Mouse (Mus musculus) small intestine, adult 2 months (tissue): ENCODE data around the gene Enoph1. TPM values are rescaled to one million over a fixed set of nuclear protein-coding genes. Genes with fewer than 3 reads are reported as not detected.

Source experiments
- H3K27ac ChIP-seq: fragments of 200-500 bp; 2 replicates; pipeline ENCODE4 v1.5.1; 2012; ENCODE audit warnings: low read depth, low read length, control low read depth, inconsistent platforms; ENCODE audit not compliant: insufficient read depth
- H3K27me3 ChIP-seq: fragments of 200-500 bp; 2 replicates; pipeline ENCODE4 v1.6.1; 2012; ENCODE audit warnings: mild to moderate bottlenecking, moderate library complexity, low read length, inconsistent platforms; ENCODE audit not compliant: control insufficient read depth, insufficient read depth
- H3K36me3 ChIP-seq: fragments of 200-500 bp; 2 replicates; pipeline ENCODE4 v1.6.1; 2012; ENCODE audit warnings: mild to moderate bottlenecking, low read length, control low read depth, inconsistent platforms; ENCODE audit not compliant: control insufficient read depth, insufficient read depth
- H3K4me1 ChIP-seq: fragments of 200-500 bp; 2 replicates; pipeline ENCODE4 v1.6.1; 2012; ENCODE audit warnings: low read length, inconsistent platforms, mixed read lengths; ENCODE audit not compliant: control insufficient read depth, insufficient read depth, insufficient read length
- H3K4me3 ChIP-seq: fragments of 200-500 bp; 2 replicates; pipeline ENCODE4 v1.5.1; 2012; ENCODE audit warnings: low read depth, mild to moderate bottlenecking, control low read depth, inconsistent platforms, low read length, moderate library complexity
- CTCF ChIP-seq: fragments of 200-500 bp; IDR thresholded peaks from 2 replicates; pipeline ENCODE4 v1.5.1; 2012; ENCODE audit warnings: low read depth, mild to moderate bottlenecking, control low read depth, inconsistent platforms, low read length, moderate library complexity, mixed read lengths; ENCODE audit not compliant: insufficient replicate concordance, insufficient read length; ENCODE audit errors: extremely low read depth
- POLR2A ChIP-seq: fragments of 200-500 bp; IDR thresholded peaks from 2 replicates; pipeline ENCODE4 v1.6.1; 2012; ENCODE audit warnings: low read depth, mild to moderate bottlenecking, control low read depth, inconsistent platforms, low read length, moderate library complexity
- WGBS: fragments of 180-500 bp; shearing (Covaris S2); methylation state at CpG from one replicate; pipeline ENCODE4 v1.1.7; 2018; 5-methylcytosine and 5-hydroxymethylcytosine counted together
- polyA plus RNA-seq: library from polyadenylated mRNA; depleted of rRNA; stranded (reverse); fragments of >200 nt; gene quantifications from 2 replicates; pipeline ENCODE4 v1.2.3, GENCODE M21; 2012

The Enoph1 gene
- polyA plus RNA-seq, 1 experiment: 33.9 TPM

- H3K36me3 ChIP-seq: no peaks in the 10 kb centered on the region
- no peaks in the 10 kb centered on the region for H3K27me3 ChIP-seq
- peaks cover 20% of the 10 kb centered on the region for H3K4me1 ChIP-seq
- peak overlapping the region; percentile 13; the same call in 1 of the 2 replicates for H3K4me3 ChIP-seq
- peak overlapping the region; percentile 97 for H3K27ac ChIP-seq
- WGBS: 23% methylated on average over 6 of the region's 6 CpGs
- TF ChIP-seq CTCF (no peak), POLR2A (no peak)
Observed at GRCm38 (mm10) chr5:100005896-100006295, 33.9 kb upstream of the Enoph1 start.

- no peaks in the 10 kb centered on the region for H3K27me3 ChIP-seq
- WGBS: 27% methylated on average over 4 of the region's 4 CpGs
- H3K27ac ChIP-seq: peak overlapping the region; percentile 97
Observed at GRCm38 (mm10) chr5:100006324-100007039, 33.3 kb upstream of the Enoph1 start.

GRCm38 (mm10) chr5:100007040-100007375, 32.8 kb upstream of the Enoph1 start:
- H3K27me3 ChIP-seq: no peaks in the 10 kb centered on the region
- H3K27ac ChIP-seq: peak overlapping the region; percentile 93
- no peaks in the 10 kb centered on the region for H3K36me3 ChIP-seq
- 69% methylated on average over 4 of the region's 4 CpGs for WGBS
- TF ChIP-seq CTCF (peak; percentile 22; the same call in 1 of the 2 replicates), POLR2A (no peak)
- no peak overlapping the region for H3K4me3 ChIP-seq
- H3K4me1 ChIP-seq: peaks cover 20% of the 10 kb centered on the region

More at GRCm38 (mm10) chr5:100006324-100007039, 33.3 kb upstream of the Enoph1 start:
- Histone ChIP-seq H3K4me1 (peaks cover 20% of the 10 kb centered on the region), H3K4me3 (no peak overlapping the region), H3K36me3 (no peaks in the 10 kb centered on the region)
- TF ChIP-seq CTCF (no peak), POLR2A (no peak)

- WGBS: 63% methylated on average over 3 of the region's 3 CpGs
- Histone ChIP-seq H3K4me1 (peaks cover 20% of the 10 kb centered on the region), H3K27ac (no peak overlapping the region), H3K36me3 (no peaks in the 10 kb centered on the region), H3K27me3 (no peaks in the 10 kb centered on the region), H3K4me3 (no peak overlapping the region)
- TF ChIP-seq CTCF: no peak
- TF ChIP-seq POLR2A: no peak
Observed at GRCm38 (mm10) chr5:100008485-100008884, 31.3 kb upstream of the Enoph1 start.

- Histone ChIP-seq H3K27me3 (no peaks in the 10 kb centered on the region), H3K4me3 (no peak overlapping the region), H3K36me3 (no peaks in the 10 kb centered on the region), H3K27ac (no peak overlapping the region), H3K4me1 (no peaks in the 10 kb centered on the region)
- 93% methylated on average over 9 of the region's 9 CpGs for WGBS
- TF ChIP-seq POLR2A (no peak), CTCF (no peak)
Observed at GRCm38 (mm10) chr5:100012599-100012998, 27.2 kb upstream of the Enoph1 start.

- Histone ChIP-seq H3K27ac (no peak overlapping the region), H3K36me3 (no peaks in the 10 kb centered on the region), H3K27me3 (no peaks in the 10 kb centered on the region), H3K4me1 (no peaks in the 10 kb centered on the region), H3K4me3 (no peak overlapping the region)
- TF ChIP-seq POLR2A (no peak), CTCF (no peak)
Observed at GRCm38 (mm10) chr5:100020089-100020488, 19.7 kb upstream of the Enoph1 start.

GRCm38 (mm10) chr5:100024403-100024802, 15.4 kb upstream of the Enoph1 start:
- Histone ChIP-seq H3K36me3 (no peaks in the 10 kb centered on the region), H3K4me3 (no peak overlapping the region), H3K27ac (no peak overlapping the region), H3K4me1 (no peaks in the 10 kb centered on the region), H3K27me3 (no peaks in the 10 kb centered on the region)
- WGBS: 86% methylated on average over 5 of the region's 5 CpGs
- no peak for TF ChIP-seq CTCF
- TF ChIP-seq POLR2A: no peak
